Mouse (Mus musculus) telencephalon, adult 2 months (tissue): ENCODE results near the gene Rpl37.

Experiments
- DNase-seq: peaks from one replicate; pipeline ENCODE4 v3.0.0-alpha.2; 2011; ENCODE audit warnings: low read depth, low spot score

Rpl37 gene

DNA sequence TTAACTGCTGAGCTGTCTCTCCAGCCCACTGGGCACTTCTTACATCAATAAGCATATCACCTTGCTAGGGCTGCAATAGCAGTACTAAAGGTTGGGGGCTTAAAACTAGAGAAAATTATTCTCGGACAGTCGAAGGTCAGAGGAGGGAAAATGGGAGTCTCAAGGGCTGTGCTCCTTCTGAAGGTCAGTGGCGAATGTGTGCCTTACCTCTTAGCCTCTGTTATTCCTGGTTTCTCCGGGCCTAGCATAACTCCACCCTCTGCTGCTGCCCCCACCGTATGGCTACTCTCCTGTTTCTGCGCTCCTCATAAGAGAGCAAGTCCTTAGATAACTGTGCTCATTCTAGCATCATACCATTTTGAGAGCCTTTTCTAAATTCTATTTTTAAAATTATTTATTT, 35.7 kb downstream of the Rpl37 start:
- DNase-seq = no peak

DNA sequence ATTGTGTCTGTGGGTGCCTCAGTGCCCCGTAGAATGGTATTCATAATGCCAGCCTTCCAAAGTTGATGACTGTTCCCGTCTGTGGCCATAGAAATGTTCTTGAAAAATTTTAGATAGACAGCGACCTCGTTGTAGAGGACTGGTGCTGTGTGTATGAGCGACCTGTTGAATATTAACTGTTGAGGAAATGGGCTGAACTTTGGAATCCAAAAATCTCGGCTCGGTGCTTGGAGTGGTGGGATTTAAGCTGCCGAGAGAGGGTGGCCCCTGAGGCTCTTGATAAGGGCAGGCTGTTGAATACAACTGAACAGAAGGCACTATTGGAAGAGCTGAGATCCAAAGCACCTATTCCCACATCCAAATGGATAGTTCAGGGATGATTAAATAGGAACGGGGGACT, 38.2 kb downstream of the Rpl37 start:
- DNase-seq = no peak

DNA sequence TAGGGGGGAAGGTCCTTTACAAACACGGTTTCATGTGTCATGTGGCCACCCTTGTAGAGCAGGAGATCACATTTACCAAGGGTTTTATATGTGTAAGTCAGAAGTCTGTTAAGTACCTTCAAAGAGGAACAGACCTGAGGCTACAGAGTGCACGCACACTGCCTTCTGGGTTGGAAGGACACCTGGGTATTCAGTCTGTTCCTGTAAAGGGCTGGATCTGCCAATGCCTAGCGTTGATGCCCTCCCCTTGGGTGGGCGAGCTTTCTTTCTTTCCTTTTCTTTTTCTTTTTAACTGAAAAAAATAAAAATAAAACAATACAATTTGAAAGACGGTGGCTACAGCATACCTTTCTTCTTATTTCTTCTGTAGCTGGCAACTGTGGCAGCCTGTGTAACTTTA, 38.6 kb downstream of the Rpl37 start:
- no peak for DNase-seq

DNA sequence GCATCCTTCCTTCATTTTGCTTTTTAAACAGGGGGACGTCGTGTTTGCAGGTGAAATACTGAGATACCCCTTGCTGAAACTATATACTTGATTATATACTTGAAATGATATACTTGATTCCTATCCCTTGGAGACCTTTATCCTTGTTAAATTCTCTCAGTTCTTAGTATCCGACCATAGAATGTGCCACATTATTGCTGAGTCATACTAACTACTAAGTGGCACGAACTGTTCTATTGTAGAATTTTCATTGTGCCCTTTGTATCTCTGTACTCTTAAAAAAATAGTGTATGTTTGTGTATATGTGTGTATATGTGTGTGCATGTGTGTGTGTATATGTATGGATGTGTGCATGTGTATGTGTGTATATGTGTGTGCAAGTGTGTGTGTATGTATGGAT, 39.9 kb downstream of the Rpl37 start:
- DNase-seq = no peak

DNA sequence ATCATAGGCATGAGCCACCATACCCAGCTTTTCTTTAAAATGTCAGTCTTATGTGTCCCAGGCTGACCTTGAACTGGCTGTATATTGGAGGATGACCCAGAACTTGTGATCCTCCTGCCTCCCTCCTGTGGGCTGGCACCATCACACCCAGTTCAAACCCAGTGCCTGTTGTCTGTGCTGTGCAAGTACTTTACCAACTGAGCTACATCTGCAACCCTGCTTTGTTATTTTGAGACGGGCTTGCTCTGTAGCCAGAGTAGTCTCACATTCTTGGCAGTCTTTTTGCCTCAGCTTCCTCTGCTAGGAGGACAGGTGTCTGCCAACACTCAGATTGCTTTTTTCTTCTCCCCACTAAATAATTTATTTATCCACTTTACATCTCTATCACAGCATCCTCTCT, 40.9 kb downstream of the Rpl37 start:
- DNase-seq = no peak

DNA sequence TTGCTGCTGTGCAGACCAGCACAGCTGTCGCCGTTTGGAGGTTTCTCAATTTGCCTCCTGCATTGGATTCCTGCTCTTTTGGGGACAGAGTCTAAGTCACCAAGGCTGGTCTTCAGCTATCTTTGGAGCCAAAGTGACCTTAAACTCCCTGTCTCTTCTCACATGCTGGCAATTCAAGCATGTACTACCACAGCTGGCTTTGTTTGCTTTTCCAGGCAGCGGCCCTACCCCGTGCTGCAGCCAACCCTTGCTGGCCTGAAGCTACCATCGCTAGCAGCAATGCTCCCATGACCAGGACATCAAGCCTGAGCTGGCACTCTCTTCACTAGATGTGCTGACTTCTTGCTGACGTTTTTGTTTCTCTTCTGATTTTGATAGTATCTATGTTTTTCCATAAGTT, 42.4 kb downstream of the Rpl37 start:
- no peak for DNase-seq

DNA sequence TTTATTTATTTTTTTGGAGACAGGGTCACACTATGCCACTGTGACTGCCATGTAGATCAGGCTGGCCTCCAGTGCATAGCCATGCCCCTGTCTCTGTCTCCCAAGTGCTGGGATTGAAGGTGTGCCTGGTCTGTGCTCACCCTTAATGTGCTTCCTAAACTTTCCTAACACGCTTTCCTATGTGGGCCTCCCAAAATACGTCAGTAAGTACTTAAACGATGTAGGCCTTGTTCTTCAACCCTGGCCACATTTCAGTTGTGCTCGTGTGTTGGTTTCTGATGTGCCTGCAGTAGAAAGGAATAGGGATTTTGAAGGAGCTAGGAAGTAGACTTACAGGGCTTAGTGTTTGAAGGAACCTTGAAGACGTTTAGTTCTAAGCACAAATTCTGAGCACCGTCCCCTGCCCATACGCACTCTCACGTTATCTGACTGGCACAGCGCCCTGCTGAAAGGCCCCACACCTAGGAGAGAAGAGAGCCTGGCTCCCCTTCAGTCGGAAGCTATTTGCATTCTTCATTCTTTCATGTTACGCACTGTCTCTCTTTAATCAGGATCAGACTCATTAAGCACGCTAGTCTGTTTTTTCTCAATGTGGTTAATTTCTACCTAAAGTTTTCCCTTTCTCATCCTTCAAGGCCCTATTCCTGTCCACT, 48.8 kb downstream of the Rpl37 start:
- DNase-seq = no peak
